Mouse (Mus musculus): ENCODE measurements around the gene Grik4.

- no peak for TF ChIP-seq POLR2A (IDR thresholded peaks at IDR 0.05; ENCODE audit: low read depth, low read length)
- TF ChIP-seq CTCF (IDR thresholded peaks at IDR 0.05; ENCODE audit: borderline replicate concordance, insufficient read depth, low read length), result no peak
These were observed 97.4 kb downstream of the Grik4 start for GRCm38 (mm10) chr9:42846676-42847425.

Measured in embryonic fibroblast, embryonic 13.5 days (primary cell).